Mouse (Mus musculus) naive thymus-derived CD4-positive, alpha-beta T cell, adult 2 months (primary cell): ENCODE measurements around the gene Gapdh.

Source experiments
- DNase-seq: peaks from one replicate; pipeline ENCODE4 v3.0.0-alpha.2; 2011; ENCODE audit warnings: low read depth

Gapdh gene

DNA sequence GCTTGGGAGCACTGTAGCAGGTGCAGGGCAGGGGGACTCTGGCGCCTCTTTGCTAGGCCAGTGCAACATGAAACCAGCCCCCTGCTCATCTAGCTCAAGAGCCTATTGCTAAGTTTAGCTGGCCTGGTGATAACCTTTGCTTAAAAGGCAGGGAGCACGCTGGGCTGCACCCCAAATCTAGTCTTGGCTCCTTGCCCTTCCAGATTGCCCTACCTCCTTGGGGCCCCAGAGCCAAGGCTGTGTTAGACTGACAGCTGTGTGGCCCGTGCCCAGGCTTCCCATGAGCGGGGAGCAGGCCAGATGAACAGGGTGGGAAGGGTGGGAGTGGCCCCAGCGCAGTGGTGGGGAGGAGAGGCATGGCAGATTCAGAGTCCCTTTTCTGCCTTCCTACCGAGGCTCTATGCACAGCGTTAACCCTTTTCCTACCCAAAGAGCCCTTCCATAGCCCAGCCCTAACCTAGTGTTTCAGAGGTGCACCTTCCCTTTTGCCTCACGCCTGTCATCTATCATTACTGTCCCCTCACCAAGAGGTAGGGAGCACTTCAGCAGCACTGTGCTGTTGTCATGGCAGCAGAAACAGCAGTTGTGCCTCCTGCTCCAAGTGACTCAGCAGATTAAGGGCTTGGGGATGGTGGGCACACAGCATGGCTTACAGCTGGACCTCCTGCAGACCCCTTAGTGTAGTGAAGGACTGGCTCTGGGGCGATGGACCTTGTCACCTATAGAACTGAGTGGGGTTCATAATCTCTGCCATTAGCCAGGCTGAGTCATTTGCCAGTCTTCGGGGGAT, 789 bp upstream of the Gapdh start:
- DNase-seq, result no peak

- DNase-seq, result peak; percentile 97
Observed at GRCm38 (mm10) chr6:125165328-125165891, 857 bp downstream of the Gapdh start.

DNA sequence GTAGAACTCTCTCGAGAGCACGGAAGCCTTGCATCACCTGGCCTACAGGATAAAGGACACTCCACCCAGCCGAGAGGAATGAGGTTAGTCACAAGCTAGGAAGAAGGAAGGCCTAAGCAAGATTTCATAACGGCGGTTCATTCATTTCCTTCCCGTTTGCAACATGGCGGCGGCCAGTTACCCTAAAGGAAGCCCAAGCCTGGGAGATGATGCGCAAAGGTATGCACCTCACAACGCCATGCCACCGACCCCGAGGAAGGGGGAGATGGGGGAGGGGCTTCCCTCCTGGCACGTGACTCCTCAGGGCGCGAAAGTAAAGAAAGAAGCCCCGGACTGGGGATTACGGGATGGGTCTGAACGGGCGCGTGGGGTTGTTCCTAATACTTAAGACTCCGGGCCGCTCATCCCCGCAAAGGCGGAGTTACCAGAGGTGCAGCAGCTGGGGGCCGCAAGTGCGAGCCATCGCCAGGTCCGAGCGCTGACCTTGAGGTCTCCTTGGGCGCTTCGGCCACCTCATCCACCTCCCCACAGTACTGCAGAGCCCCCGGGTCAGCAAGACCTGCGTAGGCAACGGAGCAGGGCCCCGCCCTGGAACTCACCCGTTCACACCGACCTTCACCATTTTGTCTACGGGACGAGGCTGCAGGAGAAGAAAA, 1.5 kb downstream of the Gapdh start:
- peak; percentile 80 for DNase-seq

GRCm38 (mm10) chr6:125163801-125164657, 2.2 kb downstream of the Gapdh start:
- peak; percentile 32 for DNase-seq

GRCm38 (mm10) chr6:125162615-125163305, 3.5 kb downstream of the Gapdh start:
- DNase-seq, result peak; percentile 31

DNA sequence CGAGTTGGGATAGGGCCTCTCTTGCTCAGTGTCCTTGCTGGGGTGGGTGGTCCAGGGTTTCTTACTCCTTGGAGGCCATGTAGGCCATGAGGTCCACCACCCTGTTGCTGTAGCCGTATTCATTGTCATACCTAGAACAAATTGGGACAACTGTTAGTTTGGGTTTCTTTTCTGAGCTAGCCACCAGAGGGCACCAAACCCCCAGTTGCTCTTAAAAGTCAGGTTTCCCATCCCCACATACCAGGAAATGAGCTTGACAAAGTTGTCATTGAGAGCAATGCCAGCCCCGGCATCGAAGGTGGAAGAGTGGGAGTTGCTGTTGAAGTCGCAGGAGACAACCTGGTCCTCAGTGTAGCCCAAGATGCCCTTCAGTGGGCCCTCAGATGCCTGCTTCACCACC, 4.3 kb downstream of the Gapdh start:
- DNase-seq, result peak; percentile 91

- peak; percentile 45 for DNase-seq
Observed at GRCm38 (mm10) chr6:125160854-125161760, 5.2 kb downstream of the Gapdh start.

- DNase-seq, result no peak
Observed at GRCm38 (mm10) chr6:125160558-125160853, 5.8 kb downstream of the Gapdh start.

DNA sequence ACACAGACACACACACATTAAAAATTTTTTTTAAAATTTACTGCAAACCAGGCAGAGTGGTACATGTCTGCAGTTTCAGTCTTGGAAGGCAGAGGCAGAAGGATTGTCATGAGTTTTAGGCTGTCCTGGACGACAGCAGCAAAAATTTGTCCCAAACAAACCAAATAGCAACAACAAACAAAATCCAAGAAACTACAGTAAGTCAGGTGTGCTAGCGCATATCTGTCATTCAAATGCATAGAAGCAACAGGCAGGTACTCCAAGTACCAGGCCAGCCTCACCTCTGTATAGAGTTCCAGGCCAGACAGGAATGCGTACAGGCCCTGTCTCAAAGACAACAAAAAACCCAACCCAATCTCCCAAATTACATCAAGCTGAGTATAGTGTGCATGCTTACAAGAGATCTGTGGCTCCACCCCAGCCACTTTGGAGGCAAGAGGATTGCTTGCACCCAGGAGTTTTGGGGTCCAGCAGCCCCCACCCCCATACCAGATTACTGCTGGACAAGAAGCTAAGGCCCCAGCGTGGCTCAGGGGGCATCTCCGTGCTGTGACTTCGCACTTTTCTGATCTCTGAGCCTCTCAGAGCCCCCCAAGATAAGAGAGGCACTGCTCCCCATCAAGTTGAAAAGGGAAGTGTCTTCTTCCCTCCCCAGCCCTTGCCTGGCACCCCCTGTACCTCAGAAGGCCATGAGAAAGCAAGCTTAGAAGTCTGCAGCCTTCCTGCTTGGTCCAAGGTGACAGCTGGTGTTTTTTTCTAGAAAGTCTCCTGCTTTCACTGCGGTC, 6.3 kb downstream of the Gapdh start:
- no peak for DNase-seq

DNA sequence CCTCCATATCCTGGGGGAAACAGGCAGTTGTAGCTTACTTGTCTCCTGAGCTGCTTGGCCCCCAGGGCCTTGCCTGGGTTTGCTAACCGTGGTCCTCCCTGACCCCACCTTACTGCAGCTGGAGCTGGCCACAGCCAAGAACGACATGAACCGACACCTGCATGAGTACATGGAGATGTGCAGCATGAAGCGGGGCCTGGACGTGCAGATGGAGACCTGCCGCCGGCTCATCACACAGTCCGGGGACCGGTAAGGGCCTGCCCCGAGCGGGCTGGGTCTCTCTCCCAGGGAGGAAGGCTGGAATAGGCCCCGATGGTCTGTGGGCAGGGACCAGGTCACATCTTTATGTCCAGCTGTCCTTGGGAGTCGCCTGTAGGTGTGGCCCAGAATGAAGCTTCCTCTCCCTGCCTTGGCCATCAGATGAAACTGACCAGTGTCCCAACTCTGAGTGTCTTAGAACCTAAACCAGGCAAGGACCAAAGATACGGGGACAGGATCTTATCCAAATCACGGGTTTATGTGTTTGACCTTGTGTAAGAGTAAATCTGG, 7.2 kb downstream of the Gapdh start:
- no peak for DNase-seq

- DNase-seq, result no peak
Observed at GRCm38 (mm10) chr6:125156903-125157614, 9.2 kb downstream of the Gapdh start.

GRCm38 (mm10) chr6:125156491-125156890, 9.8 kb downstream of the Gapdh start:
- no peak for DNase-seq

DNA sequence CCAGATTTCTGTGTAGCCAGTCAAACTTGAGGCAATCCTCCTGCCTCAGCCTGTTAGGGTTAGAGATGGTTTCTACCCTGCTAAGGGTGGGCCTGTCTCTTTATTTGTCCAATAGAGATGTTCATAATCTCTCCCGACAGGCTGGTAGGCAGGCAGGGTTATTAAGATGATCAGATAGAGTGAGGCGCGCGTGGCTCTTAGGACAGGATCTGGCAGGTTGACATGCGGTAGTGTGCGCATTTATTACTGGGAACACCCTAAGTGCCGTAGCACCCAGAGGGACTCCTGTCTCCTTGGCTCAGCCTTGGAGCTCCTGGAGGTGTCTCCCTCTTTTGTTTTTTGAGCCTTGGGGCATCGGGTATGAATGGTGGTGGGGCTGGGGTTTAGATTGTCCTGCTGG, 11.0 kb downstream of the Gapdh start:
- no peak for DNase-seq

DNA sequence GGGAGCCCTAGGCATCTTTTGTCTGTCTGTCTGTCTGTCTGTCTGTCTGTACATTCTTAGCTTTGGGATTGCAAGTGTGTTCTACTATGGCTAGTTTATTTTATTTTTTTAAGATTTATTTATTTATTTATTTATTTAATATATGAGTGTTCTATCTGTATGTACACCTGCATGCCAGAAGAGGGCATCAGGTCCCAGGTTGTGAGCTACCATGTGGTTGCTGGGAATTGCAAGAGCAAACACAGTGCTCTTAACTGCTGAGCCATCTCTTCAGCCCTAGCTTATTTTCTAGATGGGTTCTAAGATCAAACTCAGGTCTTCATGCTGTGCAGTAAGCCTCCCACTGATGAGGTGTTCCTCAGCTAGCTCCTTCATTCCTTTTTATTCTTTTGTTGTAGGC, 11.7 kb downstream of the Gapdh start:
- DNase-seq, result peak; percentile 51

DNA sequence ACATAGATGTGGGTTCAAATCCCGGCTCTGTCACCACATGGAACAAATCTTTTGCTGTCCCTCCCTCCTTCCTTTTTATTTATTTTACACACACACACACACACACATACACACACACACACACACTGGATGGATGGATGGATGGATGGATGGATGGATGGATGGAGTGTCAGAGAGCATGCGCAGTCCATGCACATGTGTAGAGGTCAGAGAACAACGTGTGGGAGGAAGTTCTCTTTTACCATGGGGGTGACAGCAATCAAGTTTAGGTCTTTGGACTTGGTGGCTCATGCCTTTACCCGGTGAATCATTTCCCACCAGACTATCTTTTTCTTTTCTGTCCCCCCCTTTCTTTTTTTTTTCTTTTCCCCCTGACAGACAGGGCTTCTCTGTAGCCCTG, 12.6 kb downstream of the Gapdh start:
- no peak for DNase-seq

DNA sequence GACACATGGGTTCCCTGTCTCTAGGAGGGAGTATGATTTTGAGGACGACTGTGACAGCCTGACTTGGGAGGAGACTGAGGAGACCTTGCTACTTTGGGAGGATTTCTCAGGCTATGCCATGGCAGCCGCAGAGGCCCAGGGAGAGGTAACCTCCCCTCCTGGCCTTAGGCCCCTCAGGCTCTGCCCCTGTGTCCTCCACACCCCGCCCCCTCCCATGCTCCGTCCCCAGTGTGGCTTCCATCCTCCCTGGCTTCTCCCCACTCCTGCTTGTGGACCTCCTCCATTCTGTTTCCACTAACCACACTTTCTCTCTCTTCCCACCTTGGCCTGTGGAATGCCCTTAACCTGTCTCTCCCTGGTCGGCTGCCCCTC, 13.3 kb downstream of the Gapdh start:
- no peak for DNase-seq

GRCm38 (mm10) chr6:125152212-125153017, 13.9 kb downstream of the Gapdh start:
- DNase-seq, result no peak

GRCm38 (mm10) chr6:125149569-125149950, 16.7 kb downstream of the Gapdh start:
- DNase-seq, result no peak
